Mouse (Mus musculus): ENCODE results near the gene Mgarp.

DNA sequence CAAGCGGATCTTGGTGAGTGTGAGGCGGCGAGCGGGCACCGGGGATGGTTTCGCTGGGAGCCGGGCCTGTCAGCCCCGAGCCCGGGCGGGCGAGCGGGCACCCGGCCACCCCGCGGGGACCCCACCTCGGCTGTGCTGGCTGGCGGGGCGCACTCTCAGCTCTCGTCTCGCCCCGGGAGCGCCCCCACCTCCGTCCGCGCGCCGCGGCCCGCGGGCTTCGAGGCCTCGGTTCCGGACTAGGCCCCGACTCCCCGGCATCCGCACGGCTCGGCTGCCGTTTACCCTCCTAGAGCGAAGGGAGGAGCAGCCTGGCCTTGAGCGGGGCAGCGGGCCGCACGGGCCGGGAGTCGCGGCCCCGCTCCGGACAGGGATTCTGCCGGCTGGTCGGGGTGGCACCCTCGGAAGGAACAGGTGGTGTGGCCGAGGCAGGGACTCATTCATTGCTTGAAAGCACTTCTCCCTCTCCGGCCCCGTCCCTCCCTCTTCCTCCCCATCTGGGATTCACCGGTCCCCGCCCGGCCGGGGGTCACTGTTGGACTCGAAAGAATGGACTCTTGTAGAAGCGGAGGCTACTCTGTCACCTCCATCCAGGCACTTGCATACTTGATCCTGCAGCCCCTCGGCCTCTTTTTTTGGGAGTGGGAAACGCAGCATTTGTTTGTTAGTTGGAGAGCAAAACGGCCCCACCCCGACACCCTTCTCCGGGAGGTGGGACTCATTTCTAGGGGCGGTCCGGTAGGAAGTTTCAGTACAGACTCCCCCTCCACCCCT lies 20.0 kb upstream of the Mgarp start:
- TF ChIP-seq CTCF (IDR thresholded peaks at IDR 0.05; ENCODE audit: low read depth, low read length) (no peak), TAL1 (conservative IDR thresholded peaks at IDR 0.05; ENCODE audit: low read depth, low read length) (no peak), GATA1 (IDR thresholded peaks at IDR 0.05; ENCODE audit: borderline replicate concordance, low read length) (no peak)

Data from G1E (cell line).